Mouse (Mus musculus): ENCODE data around the gene Srgn.

- TF ChIP-seq CTCF (IDR thresholded peaks at IDR 0.05; ENCODE audit: low read depth, low read length): no peak
- TF ChIP-seq GATA1 (IDR thresholded peaks at IDR 0.05; ENCODE audit: borderline replicate concordance, low read length): no peak
- TF ChIP-seq POLR2AphosphoS5 (IDR thresholded peaks at IDR 0.05; ENCODE audit: insufficient replicate concordance, low read depth, low read length): no peak
- no peak for TF ChIP-seq TAL1 (conservative IDR thresholded peaks at IDR 0.05; ENCODE audit: low read depth, low read length)
These were observed 4.8 kb downstream of the Srgn start for GRCm38 (mm10) chr10:62522346-62522950.

Data from G1E (cell line).